Mouse (Mus musculus) heart, postnatal 0 days (tissue): ENCODE results near the gene Ephb2.

Experiments used
- CTCF ChIP-seq: IDR thresholded peaks from 2 replicates; pipeline ENCODE4 v1.5.1; 2016; ENCODE audit warnings: antibody characterized with exemption, control low read depth, low read depth
- EP300 ChIP-seq: IDR thresholded peaks from 2 replicates; pipeline ENCODE4 v1.6.1; 2016; ENCODE audit warnings: antibody characterized with exemption, low read depth

DNA sequence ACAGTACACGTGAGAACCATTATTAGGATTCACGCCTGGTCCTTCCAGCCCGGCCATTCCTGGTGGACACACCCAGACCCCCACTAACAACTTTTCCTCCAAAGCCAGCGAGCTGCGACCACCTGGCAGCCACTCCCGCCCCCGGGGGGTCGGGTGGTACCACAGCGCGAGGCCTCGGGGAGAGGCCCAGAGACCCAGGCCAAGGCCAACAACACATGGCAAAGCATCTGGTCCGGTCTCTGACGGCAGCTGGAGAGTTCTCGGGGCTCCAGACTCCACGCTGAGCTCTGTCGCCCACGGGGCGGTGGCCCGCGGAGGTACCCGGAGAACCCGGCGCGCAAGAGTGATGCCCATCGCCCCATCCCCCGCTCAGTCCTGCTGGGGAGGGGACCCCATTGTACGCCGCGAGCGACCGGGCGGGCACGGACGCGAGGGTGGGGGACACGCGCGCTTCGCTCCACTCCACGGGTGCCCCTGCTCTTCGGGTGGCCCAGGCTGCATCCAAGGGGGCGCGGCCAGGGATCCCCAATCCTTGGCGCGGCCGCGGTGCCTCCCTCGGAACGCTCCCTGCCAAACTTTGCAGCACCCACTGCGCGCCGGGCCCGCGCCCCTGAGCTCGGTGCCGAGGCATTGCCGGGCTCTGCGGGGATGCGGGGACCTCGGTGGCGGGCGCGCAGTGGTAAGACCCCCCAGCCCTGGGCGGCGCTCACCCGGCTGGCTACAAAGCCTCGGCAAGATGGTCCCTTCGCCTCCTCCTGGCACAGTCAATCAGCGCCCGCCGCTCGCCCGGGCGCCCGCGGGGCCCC lies 770 bp downstream of the Ephb2 start:
- TF ChIP-seq CTCF (no peak), EP300 (no peak)
